Mouse (Mus musculus) midbrain, embryonic 14.5 days (tissue): Measurements from ENCODE around the gene Gm4559. TPM values are rescaled to one million over a fixed set of nuclear protein-coding genes. Genes with fewer than 3 reads are reported as not detected.
"Not testable (repeated sequence)": the region's sequence is repeated elsewhere in the genome, so short reads cannot be mapped to it uniquely, and the experiment has no call there.

Experiments used
- ATAC-seq: fragments of 200-750 bp; cut with Nextera tagmentation; 2 replicates; pipeline ENCODE4 v1.8.0; 2017; ENCODE audit warnings: moderate number of reproducible peaks, moderate library complexity; ENCODE audit not compliant: low FRiP score, low TSS enrichment
- DNase-seq: peaks from one replicate; pipeline ENCODE4 v3.0.0-alpha.2; 2015
- H3K27ac ChIP-seq: fragments of 300-500 bp; sonication (generic); replicated peaks from 2 replicates; pipeline ENCODE4 v1.5.1; 2014; ENCODE audit warnings: mild to moderate bottlenecking, low read depth, low read length, moderate library complexity
- H3K27me3 ChIP-seq: fragments of 300-500 bp; sonication (generic); 2 replicates; pipeline ENCODE4 v1.6.1; 2014; ENCODE audit warnings: low read length, control low read depth, mixed read lengths; ENCODE audit not compliant: control insufficient read depth, insufficient read depth
- H3K36me3 ChIP-seq: fragments of 300-500 bp; sonication (generic); 2 replicates; pipeline ENCODE4 v1.6.1; 2014; ENCODE audit warnings: low read length, control low read depth; ENCODE audit not compliant: control insufficient read depth, insufficient read depth
- H3K4me1 ChIP-seq: fragments of 300-500 bp; sonication (generic); 2 replicates; pipeline ENCODE4 v1.6.1; 2014; ENCODE audit warnings: mild to moderate bottlenecking, antibody characterized with exemption, low read length, control low read depth; ENCODE audit not compliant: control insufficient read depth, insufficient read depth
- H3K4me2 ChIP-seq: fragments of 300-500 bp; sonication (generic); 2 replicates; pipeline ENCODE4 v1.6.1; 2014; ENCODE audit warnings: mild to moderate bottlenecking, low read length, moderate library complexity
- H3K4me3 ChIP-seq: fragments of 300-500 bp; sonication (generic); replicated peaks from 2 replicates; pipeline ENCODE4 v1.5.1; 2014; ENCODE audit warnings: low read depth, low read length
- H3K9ac ChIP-seq: fragments of 300-500 bp; sonication (generic); replicated peaks from 2 replicates; pipeline ENCODE4 v1.6.1; 2014; ENCODE audit warnings: mild to moderate bottlenecking, low read length, moderate library complexity
- H3K9me3 ChIP-seq: fragments of 300-500 bp; sonication (generic); 2 replicates; pipeline ENCODE4 v1.6.1; 2016; ENCODE audit warnings: low read length, control low read depth, mixed read lengths; ENCODE audit not compliant: control insufficient read depth
- WGBS: fragments of 180-500 bp; shearing (Covaris S2); extraction: QIAGEN DNeasy Blood & Tissue Kit; methylation state at CpG from one replicate; pipeline ENCODE4 v1.1.7; 2014; 5-methylcytosine and 5-hydroxymethylcytosine counted together
- polyA plus RNA-seq: library from polyadenylated mRNA; unstranded; fragments of >200 nt; fragmentation: Nextera tagmentation; extraction: Ambion mirVana; gene quantifications from 2 replicates; pipeline ENCODE4 v1.2.1, GENCODE M21; 2014

Gene Gm4559
- polyA plus RNA-seq, 1 experiment from 2014 or later: not detected

- no peak overlapping the region for H3K4me3 ChIP-seq
- peaks cover 13% of the 10 kb centered on the region for H3K4me1 ChIP-seq
- H3K4me2 ChIP-seq: no peak overlapping the region
- no peak for ATAC-seq
- no peaks in the 10 kb centered on the region for H3K36me3 ChIP-seq
- no peaks in the 10 kb centered on the region for H3K9me3 ChIP-seq
- WGBS: 38% methylated on average over 5 of the region's 5 CpGs
- no peaks in the 10 kb centered on the region for H3K27me3 ChIP-seq
- H3K27ac ChIP-seq: 0 out of 2 replicates have a peak overlapping the region, but pooled peaks have one; percentile 8
- peak; percentile 71 for DNase-seq
- H3K9ac ChIP-seq: no peak overlapping the region; the same call in 1 of the 2 replicates
These were observed 40.6 kb upstream of the Gm4559 start for GRCm38 (mm10) chr7:142314600-142315285.

DNA sequence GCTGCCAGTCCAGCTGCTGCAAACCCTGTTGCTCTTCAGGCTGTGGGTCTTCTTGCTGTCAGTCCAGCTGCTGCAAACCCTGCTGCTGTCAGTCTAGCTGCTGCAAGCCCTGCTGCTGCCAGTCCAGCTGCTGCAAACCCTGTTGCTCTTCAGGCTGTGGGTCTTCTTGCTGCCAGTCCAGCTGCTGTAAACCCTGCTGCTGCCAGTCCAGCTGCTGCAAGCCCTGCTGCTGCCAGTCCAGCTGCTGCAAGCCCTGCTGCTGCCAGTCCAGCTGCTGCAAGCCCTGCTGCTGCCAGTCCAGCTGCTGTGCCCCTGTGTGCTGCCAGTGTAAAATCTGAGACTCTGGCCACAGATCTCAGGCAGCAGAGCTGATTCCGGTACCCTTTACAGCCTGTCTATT is 29.8 kb upstream of the Gm4559 start:
- H3K9ac ChIP-seq, H3K27ac ChIP-seq, H3K9me3 ChIP-seq, H3K4me2 ChIP-seq, H3K27me3 ChIP-seq, H3K36me3 ChIP-seq, H3K4me3 ChIP-seq, H3K4me1 ChIP-seq, ATAC-seq, DNase-seq: not testable (repeated sequence)
- 80% methylated on average over 1 of the region's 1 CpGs for WGBS

DNA sequence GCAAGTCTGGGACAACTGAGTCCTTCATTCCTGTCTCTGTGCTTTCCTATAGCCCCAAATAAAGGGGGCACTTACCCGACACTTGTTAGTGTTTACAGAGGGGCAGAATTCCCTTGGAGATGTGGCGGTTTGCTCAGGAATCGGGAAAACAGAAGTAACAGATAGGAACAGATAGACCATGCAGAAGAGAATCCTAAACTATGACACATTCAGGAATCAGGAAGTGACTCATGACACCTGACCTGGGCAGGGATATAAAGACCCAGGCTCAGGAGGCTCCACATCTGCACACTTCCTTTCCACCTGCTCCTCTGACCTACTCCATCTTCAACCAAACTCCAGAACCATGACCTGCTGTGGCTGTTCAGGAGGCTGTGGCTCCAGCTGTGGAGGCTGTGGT is 29.1 kb upstream of the Gm4559 start, which contains the start of gene Krtap5-4:
Gene Krtap5-4 (plus strand): TSS at position 301 of the 400 bp plus-strand sequence.
- DNase-seq: no peak
- 73% methylated on average over 3 of the region's 3 CpGs for WGBS

GRCm38 (mm10) chr7:142297018-142297417 is 22.9 kb upstream of the Gm4559 start, which contains the start of gene Krtap5-1:
Gene Krtap5-1 (minus strand): TSS chr7:142297118.
- H3K4me3 ChIP-seq, DNase-seq, H3K4me2 ChIP-seq, H3K27me3 ChIP-seq, H3K9me3 ChIP-seq, H3K27ac ChIP-seq, H3K4me1 ChIP-seq, H3K36me3 ChIP-seq, ATAC-seq, H3K9ac ChIP-seq: not testable (repeated sequence)

More for the DNA sequence above, 29.1 kb upstream of the Gm4559 start, which contains the start of gene Krtap5-4:
- Histone ChIP-seq H3K4me3 (no peak within 1 kb of the TSS), H3K4me1 (no peaks in the 10 kb centered on the region), H3K9me3 (no peaks in the 10 kb centered on the region), H3K27ac (no peak within 1 kb of the TSS), H3K36me3 (no peaks in the 10 kb centered on the region), H3K4me2 (no peak within 1 kb of the TSS), H3K27me3 (no peaks in the 10 kb centered on the region), H3K9ac (no peak within 1 kb of the TSS)
- no peak for ATAC-seq

GRCm38 (mm10) chr7:142296108-142296507 is 21.9 kb upstream of the Gm4559 start:
- not testable (repeated sequence) for H3K9me3 ChIP-seq, H3K27ac ChIP-seq, H3K4me2 ChIP-seq, H3K27me3 ChIP-seq, H3K4me1 ChIP-seq, H3K4me3 ChIP-seq, DNase-seq, H3K36me3 ChIP-seq, H3K9ac ChIP-seq, ATAC-seq
- 31% methylated on average over 4 of the region's 4 CpGs for WGBS

DNA sequence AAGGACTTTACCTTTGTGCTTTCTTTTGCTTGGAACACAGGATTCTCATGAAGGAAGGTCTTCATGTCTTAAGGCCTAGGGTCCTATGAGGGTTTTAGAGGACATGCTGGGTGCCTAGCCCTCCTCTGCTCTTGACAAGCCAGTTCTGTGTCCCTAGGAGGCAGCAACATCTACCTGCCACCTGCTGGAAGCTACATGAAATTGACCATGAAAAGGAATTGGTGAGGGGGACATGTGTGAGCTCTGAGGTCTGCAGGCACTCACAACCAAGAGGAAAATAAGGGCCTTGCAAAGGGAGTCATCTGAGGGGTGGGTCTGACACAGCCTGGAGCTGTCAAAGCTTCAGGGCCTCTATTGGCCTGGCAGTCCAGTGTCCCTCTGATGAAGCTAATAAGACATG is 21.3 kb upstream of the Gm4559 start:
- H3K9ac ChIP-seq: no peak overlapping the region
- H3K4me3 ChIP-seq: no peak overlapping the region
- H3K9me3 ChIP-seq: no peaks in the 10 kb centered on the region
- DNase-seq (no peak), ATAC-seq (no peak)
- no peaks in the 10 kb centered on the region for H3K4me1 ChIP-seq
- H3K4me2 ChIP-seq: no peak overlapping the region
- no peak overlapping the region for H3K27ac ChIP-seq
- no peaks in the 10 kb centered on the region for H3K27me3 ChIP-seq
- no peaks in the 10 kb centered on the region for H3K36me3 ChIP-seq

- not testable (repeated sequence) for H3K27me3 ChIP-seq, H3K27ac ChIP-seq, H3K9me3 ChIP-seq, H3K36me3 ChIP-seq, H3K9ac ChIP-seq, ATAC-seq, H3K4me1 ChIP-seq, H3K4me3 ChIP-seq, H3K4me2 ChIP-seq
- 2% methylated on average over 2 of the region's 2 CpGs for WGBS
- DNase-seq: peak; percentile 77
These were observed 19.7 kb upstream of the Gm4559 start for GRCm38 (mm10) chr7:142293851-142294250.

GRCm38 (mm10) chr7:142285910-142286612 is 11.9 kb upstream of the Gm4559 start:
- not testable (repeated sequence) for H3K27ac ChIP-seq, H3K4me3 ChIP-seq, H3K9me3 ChIP-seq, H3K4me2 ChIP-seq, H3K36me3 ChIP-seq, DNase-seq, H3K9ac ChIP-seq, H3K27me3 ChIP-seq, H3K4me1 ChIP-seq, ATAC-seq
- 89% methylated on average over 9 of the region's 9 CpGs for WGBS
